Mouse (Mus musculus): ENCODE measurements at regions not wholly inside any gene's neighbourhood (a gene's known extent, or its start where the extent isn't known, plus 50 kb on each side); places are given as distances from the start of the nearest gene placed in this dataset.
A peak's percentile ranks its signal among the peaks of the same experiment; 100 is the strongest.

GRCm38 (mm10) chr13:28544003-28544818, 286.9 kb downstream of the Gm11361 start:
- H3K27me3 ChIP-seq (ENCODE audit: control insufficient read depth, insufficient read depth, low read length) = no peaks in the 10 kb centered on the region
- no peak overlapping the region for H3K4me3 ChIP-seq (ENCODE audit: low read length)
- peak overlapping the region; percentile 28; the same call in 1 of the 2 replicates for H3K4me2 ChIP-seq (ENCODE audit: low read depth, low read length)
- H3K9me3 ChIP-seq (replicated peaks; ENCODE audit: control insufficient read depth, low read length) = no peaks in the 10 kb centered on the region
- no peak overlapping the region for H3K9ac ChIP-seq (ENCODE audit: low read length)
- peaks cover 6% of the 10 kb centered on the region; the same call in 1 of the 2 replicates for H3K4me1 ChIP-seq (ENCODE audit: control insufficient read depth, insufficient read depth, low read length)
- 42% methylated on average over 16 of the region's 17 CpGs for WGBS
- no peak overlapping the region for H3K27ac ChIP-seq (ENCODE audit: low read length)
- ATAC-seq (replicated peaks; ENCODE audit: extremely low read depth, insufficient read depth, low FRiP score) = no peak
- no peaks in the 10 kb centered on the region for H3K36me3 ChIP-seq (ENCODE audit: control insufficient read depth, insufficient read depth)

GRCm38 (mm10) chr13:28541607-28542006, 284.3 kb downstream of the Gm11361 start:
- WGBS = 80% methylated on average over 3 of the region's 3 CpGs
- peaks cover 6% of the 10 kb centered on the region; the same call in 1 of the 2 replicates for H3K4me1 ChIP-seq (ENCODE audit: control insufficient read depth, insufficient read depth, low read length)
- ATAC-seq (replicated peaks; ENCODE audit: extremely low read depth, insufficient read depth, low FRiP score) = no peak
- no peak overlapping the region for H3K9ac ChIP-seq (ENCODE audit: low read length)
- H3K9me3 ChIP-seq (replicated peaks; ENCODE audit: control insufficient read depth, low read length) = no peaks in the 10 kb centered on the region
- H3K27ac ChIP-seq (ENCODE audit: low read length) = no peak overlapping the region
- no peaks in the 10 kb centered on the region for H3K36me3 ChIP-seq (ENCODE audit: control insufficient read depth, insufficient read depth)
- H3K4me3 ChIP-seq (ENCODE audit: low read length) = no peak overlapping the region
- no peaks in the 10 kb centered on the region for H3K27me3 ChIP-seq (ENCODE audit: control insufficient read depth, insufficient read depth, low read length)
- no peak overlapping the region for H3K4me2 ChIP-seq (ENCODE audit: low read depth, low read length)

- H3K36me3 ChIP-seq (ENCODE audit: control insufficient read depth, insufficient read depth) = no peaks in the 10 kb centered on the region
- H3K4me1 ChIP-seq (ENCODE audit: control insufficient read depth, insufficient read depth, low read length) = peaks cover 24% of the 10 kb centered on the region
- H3K4me3 ChIP-seq (ENCODE audit: low read length) = no peak overlapping the region
- 0 out of 2 replicates have a peak, but pooled peaks have one; percentile 56 for ATAC-seq (replicated peaks; ENCODE audit: extremely low read depth, insufficient read depth, low FRiP score)
- peaks cover 4% of the 10 kb centered on the region; the same call in 1 of the 2 replicates for H3K9me3 ChIP-seq (replicated peaks; ENCODE audit: control insufficient read depth, low read length)
- peak overlapping the region; percentile 42; the same call in 1 of the 2 replicates for H3K27ac ChIP-seq (ENCODE audit: low read length)
- H3K9ac ChIP-seq (ENCODE audit: low read length) = no peak overlapping the region
- WGBS = 76% methylated on average over 1 of the region's 1 CpGs
- H3K4me2 ChIP-seq (ENCODE audit: low read depth, low read length) = no peak overlapping the region
- H3K27me3 ChIP-seq (ENCODE audit: control insufficient read depth, insufficient read depth, low read length) = no peaks in the 10 kb centered on the region
These were observed 275.8 kb downstream of the Gm11361 start for GRCm38 (mm10) chr13:28533080-28533479.

GRCm38 (mm10) chr13:28532278-28532677, 274.9 kb downstream of the Gm11361 start:
- WGBS = 45% methylated on average over 3 of the region's 3 CpGs
- Histone ChIP-seq H3K4me3 (ENCODE audit: low read length) (no peak overlapping the region), H3K9me3 (replicated peaks; ENCODE audit: control insufficient read depth, low read length) (peaks cover 4% of the 10 kb centered on the region; the same call in 1 of the 2 replicates), H3K27ac (ENCODE audit: low read length) (peak overlapping the region; percentile 41), H3K4me1 (ENCODE audit: control insufficient read depth, insufficient read depth, low read length) (peaks cover 24% of the 10 kb centered on the region), H3K4me2 (ENCODE audit: low read depth, low read length) (no peak overlapping the region), H3K27me3 (ENCODE audit: control insufficient read depth, insufficient read depth, low read length) (no peaks in the 10 kb centered on the region), H3K36me3 (ENCODE audit: control insufficient read depth, insufficient read depth) (no peaks in the 10 kb centered on the region), H3K9ac (ENCODE audit: low read length) (no peak overlapping the region)
- ATAC-seq (replicated peaks; ENCODE audit: extremely low read depth, insufficient read depth, low FRiP score) = peak; percentile 76; the same call in 1 of the 2 replicates

GRCm38 (mm10) chr13:28531534-28531999, 274.2 kb downstream of the Gm11361 start:
- peaks cover 4% of the 10 kb centered on the region; the same call in 1 of the 2 replicates for H3K9me3 ChIP-seq (replicated peaks; ENCODE audit: control insufficient read depth, low read length)
- no peak; the same call in 1 of the 2 replicates for ATAC-seq (replicated peaks; ENCODE audit: extremely low read depth, insufficient read depth, low FRiP score)
- no peaks in the 10 kb centered on the region for H3K36me3 ChIP-seq (ENCODE audit: control insufficient read depth, insufficient read depth)
- H3K9ac ChIP-seq (ENCODE audit: low read length) = no peak overlapping the region
- no peaks in the 10 kb centered on the region for H3K27me3 ChIP-seq (ENCODE audit: control insufficient read depth, insufficient read depth, low read length)
- H3K4me1 ChIP-seq (ENCODE audit: control insufficient read depth, insufficient read depth, low read length) = peaks cover 24% of the 10 kb centered on the region
- no peak overlapping the region for H3K4me2 ChIP-seq (ENCODE audit: low read depth, low read length)
- no peak overlapping the region for H3K4me3 ChIP-seq (ENCODE audit: low read length)
- H3K27ac ChIP-seq (ENCODE audit: low read length) = peak overlapping the region; percentile 41
- WGBS = 58% methylated on average over 5 of the region's 5 CpGs

- no peak overlapping the region for H3K4me2 ChIP-seq (ENCODE audit: low read depth, low read length)
- peaks cover 24% of the 10 kb centered on the region for H3K4me1 ChIP-seq (ENCODE audit: control insufficient read depth, insufficient read depth, low read length)
- WGBS = 73% methylated on average over 3 of the region's 3 CpGs
- H3K4me3 ChIP-seq (ENCODE audit: low read length) = no peak overlapping the region
- no peak for ATAC-seq (replicated peaks; ENCODE audit: extremely low read depth, insufficient read depth, low FRiP score)
- no peak overlapping the region for H3K27ac ChIP-seq (ENCODE audit: low read length)
- H3K9me3 ChIP-seq (replicated peaks; ENCODE audit: control insufficient read depth, low read length) = peaks cover 4% of the 10 kb centered on the region; the same call in 1 of the 2 replicates
- no peaks in the 10 kb centered on the region for H3K27me3 ChIP-seq (ENCODE audit: control insufficient read depth, insufficient read depth, low read length)
- no peak overlapping the region for H3K9ac ChIP-seq (ENCODE audit: low read length)
- H3K36me3 ChIP-seq (ENCODE audit: control insufficient read depth, insufficient read depth) = no peaks in the 10 kb centered on the region
These were observed 273.6 kb downstream of the Gm11361 start for GRCm38 (mm10) chr13:28530947-28531346.

GRCm38 (mm10) chr13:28528898-28529511, 271.7 kb downstream of the Gm11361 start:
- no peak overlapping the region for H3K9ac ChIP-seq (ENCODE audit: low read length)
- WGBS = 80% methylated on average over 4 of the region's 4 CpGs
- no peak for ATAC-seq (replicated peaks; ENCODE audit: extremely low read depth, insufficient read depth, low FRiP score)
- H3K27ac ChIP-seq (ENCODE audit: low read length) = no peak overlapping the region
- peaks cover 4% of the 10 kb centered on the region; the same call in 1 of the 2 replicates for H3K9me3 ChIP-seq (replicated peaks; ENCODE audit: control insufficient read depth, low read length)
- no peaks in the 10 kb centered on the region for H3K27me3 ChIP-seq (ENCODE audit: control insufficient read depth, insufficient read depth, low read length)
- no peaks in the 10 kb centered on the region for H3K36me3 ChIP-seq (ENCODE audit: control insufficient read depth, insufficient read depth)
- H3K4me3 ChIP-seq (ENCODE audit: low read length) = no peak overlapping the region
- H3K4me1 ChIP-seq (ENCODE audit: control insufficient read depth, insufficient read depth, low read length) = peaks cover 15% of the 10 kb centered on the region
- no peak overlapping the region for H3K4me2 ChIP-seq (ENCODE audit: low read depth, low read length)

- no peak overlapping the region for H3K27ac ChIP-seq (ENCODE audit: low read length)
- H3K27me3 ChIP-seq (ENCODE audit: control insufficient read depth, insufficient read depth, low read length) = no peaks in the 10 kb centered on the region
- H3K4me2 ChIP-seq (ENCODE audit: low read depth, low read length) = no peak overlapping the region
- 97% methylated on average over 1 of the region's 1 CpGs for WGBS
- no peak overlapping the region for H3K9ac ChIP-seq (ENCODE audit: low read length)
- no peaks in the 10 kb centered on the region for H3K36me3 ChIP-seq (ENCODE audit: control insufficient read depth, insufficient read depth)
- no peaks in the 10 kb centered on the region for H3K4me1 ChIP-seq (ENCODE audit: control insufficient read depth, insufficient read depth, low read length)
- ATAC-seq (replicated peaks; ENCODE audit: extremely low read depth, insufficient read depth, low FRiP score) = no peak
- no peak overlapping the region for H3K4me3 ChIP-seq (ENCODE audit: low read length)
- peaks cover 4% of the 10 kb centered on the region; the same call in 1 of the 2 replicates for H3K9me3 ChIP-seq (replicated peaks; ENCODE audit: control insufficient read depth, low read length)
These were observed 269.0 kb downstream of the Gm11361 start for GRCm38 (mm10) chr13:28526299-28526698.

GRCm38 (mm10) chr13:28524411-28524810, 267.1 kb downstream of the Gm11361 start:
- H3K27ac ChIP-seq (ENCODE audit: low read length) = no peak overlapping the region
- H3K9ac ChIP-seq (ENCODE audit: low read length) = no peak overlapping the region
- ATAC-seq (replicated peaks; ENCODE audit: extremely low read depth, insufficient read depth, low FRiP score) = no peak
- no peaks in the 10 kb centered on the region for H3K4me1 ChIP-seq (ENCODE audit: control insufficient read depth, insufficient read depth, low read length)
- no peaks in the 10 kb centered on the region for H3K9me3 ChIP-seq (replicated peaks; ENCODE audit: control insufficient read depth, low read length)
- WGBS = 83% methylated on average over 3 of the region's 3 CpGs
- no peak overlapping the region for H3K4me2 ChIP-seq (ENCODE audit: low read depth, low read length)
- no peaks in the 10 kb centered on the region for H3K27me3 ChIP-seq (ENCODE audit: control insufficient read depth, insufficient read depth, low read length)
- no peaks in the 10 kb centered on the region for H3K36me3 ChIP-seq (ENCODE audit: control insufficient read depth, insufficient read depth)
- no peak overlapping the region for H3K4me3 ChIP-seq (ENCODE audit: low read length)

Data from heart, embryonic 16.5 days (tissue).